Mouse (Mus musculus) hindbrain, postnatal 0 days (tissue): Measurements from ENCODE around the gene Lctl. TPM values are rescaled to one million over a fixed set of nuclear protein-coding genes. Genes with fewer than 3 reads are reported as not detected.

Experiments
- ATAC-seq: fragments of 200-750 bp; cut with Nextera tagmentation; 2 replicates; pipeline ENCODE4 v1.8.0; 2017; ENCODE audit warnings: mild to moderate bottlenecking, moderate TSS enrichment, moderate library complexity
- DNase-seq: peaks from one replicate; pipeline ENCODE4 v3.0.0-alpha.2; 2015; ENCODE audit warnings: low spot score
- H3K27ac ChIP-seq: fragments of 300-500 bp; sonication (generic); 2 replicates; pipeline ENCODE4 v1.5.1; 2014; ENCODE audit warnings: mild to moderate bottlenecking
- H3K27me3 ChIP-seq: fragments of 300-500 bp; sonication (generic); 2 replicates; pipeline ENCODE4 v1.6.1; 2014; ENCODE audit warnings: low read length, mixed read lengths; ENCODE audit not compliant: insufficient read depth
- H3K36me3 ChIP-seq: fragments of 300-500 bp; sonication (generic); 2 replicates; pipeline ENCODE4 v1.6.1; 2014; ENCODE audit warnings: low read length, mixed read lengths; ENCODE audit not compliant: insufficient read depth
- H3K4me1 ChIP-seq: fragments of 300-500 bp; sonication (generic); 2 replicates; pipeline ENCODE4 v1.6.1; 2014; ENCODE audit warnings: antibody characterized with exemption, low read length, mixed read lengths; ENCODE audit not compliant: insufficient read depth
- H3K4me2 ChIP-seq: fragments of 300-500 bp; sonication (generic); 2 replicates; pipeline ENCODE4 v1.6.1; 2014; ENCODE audit warnings: low read depth, mild to moderate bottlenecking, low read length, moderate library complexity, mixed read lengths
- H3K4me3 ChIP-seq: fragments of 300-500 bp; sonication (generic); 2 replicates; pipeline ENCODE4 v1.5.1; 2014; ENCODE audit warnings: low read length
- H3K9ac ChIP-seq: fragments of 300-500 bp; sonication (generic); replicated peaks from 2 replicates; pipeline ENCODE4 v1.6.1; 2014; ENCODE audit warnings: mild to moderate bottlenecking, low read length, moderate library complexity, mixed read lengths
- H3K9me3 ChIP-seq: fragments of 300-500 bp; sonication (generic); 2 replicates; pipeline ENCODE4 v1.6.1; 2016; ENCODE audit warnings: low read length, mixed read lengths
- CTCF ChIP-seq: IDR thresholded peaks from 2 replicates; pipeline ENCODE4 v1.5.1; 2016; ENCODE audit warnings: antibody characterized with exemption, control low read depth, low read depth
- WGBS: fragments of 180-500 bp; shearing (Covaris S2); extraction: QIAGEN DNeasy Blood & Tissue Kit; methylation state at CpG from one replicate; pipeline ENCODE4 v1.1.7; 2014; 5-methylcytosine and 5-hydroxymethylcytosine counted together
- polyA plus RNA-seq: library from polyadenylated mRNA; unstranded; fragments of >200 nt; fragmentation: Nextera tagmentation; extraction: Ambion mirVana; gene quantifications from 2 replicates; pipeline ENCODE4 v1.2.1, GENCODE M21; 2015
- total RNA-seq: library from RNA; depleted of rRNA; stranded (reverse); fragments of >200 nt; gene quantifications from 2 replicates; pipeline ENCODE4 v1.2.3, GENCODE M21; 2014; rRNA removed

Lctl gene
- not detected in 2 replicates for total RNA-seq
- 0.10 TPM in 1 of 2 replicates, not detected in the other for polyA plus RNA-seq

DNA sequence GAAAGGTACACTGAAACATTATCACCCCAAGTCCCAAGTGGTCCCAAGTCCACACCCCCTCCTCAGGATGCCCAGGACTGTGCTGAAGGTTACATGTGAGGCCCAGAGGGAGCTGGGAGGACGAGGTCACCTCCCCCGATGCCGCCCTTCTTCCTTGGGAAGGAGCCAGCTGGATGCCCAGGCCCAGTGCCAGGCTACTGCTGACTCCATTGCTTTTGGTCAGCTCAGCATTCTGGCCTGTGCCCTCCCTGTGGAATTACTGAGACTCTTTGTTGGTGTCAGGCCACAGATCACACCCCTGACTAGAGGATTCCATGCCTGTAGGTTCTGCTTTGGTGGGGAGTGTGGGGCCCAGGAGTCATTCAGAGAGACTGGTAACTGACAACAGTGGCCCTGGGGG lies at the start of gene Lctl:
TSS of gene Lctl (plus strand) at position 272 of the 400 bp plus-strand sequence.
- no peaks in the 10 kb centered on the region for H3K27me3 ChIP-seq
- no peak within 1 kb of the TSS for H3K4me3 ChIP-seq
- no peaks in the 10 kb centered on the region for H3K36me3 ChIP-seq
- no peaks in the 10 kb centered on the region for H3K4me1 ChIP-seq
- 38% methylated on average over 3 of the region's 3 CpGs for WGBS
- no peaks in the 10 kb centered on the region for H3K9me3 ChIP-seq
- peak; percentile 21 for DNase-seq
- no peak for TF ChIP-seq CTCF
- no peak within 1 kb of the TSS for H3K27ac ChIP-seq
- no peak within 1 kb of the TSS for H3K9ac ChIP-seq
- ATAC-seq: no peak
- H3K4me2 ChIP-seq: no peak within 1 kb of the TSS

DNA sequence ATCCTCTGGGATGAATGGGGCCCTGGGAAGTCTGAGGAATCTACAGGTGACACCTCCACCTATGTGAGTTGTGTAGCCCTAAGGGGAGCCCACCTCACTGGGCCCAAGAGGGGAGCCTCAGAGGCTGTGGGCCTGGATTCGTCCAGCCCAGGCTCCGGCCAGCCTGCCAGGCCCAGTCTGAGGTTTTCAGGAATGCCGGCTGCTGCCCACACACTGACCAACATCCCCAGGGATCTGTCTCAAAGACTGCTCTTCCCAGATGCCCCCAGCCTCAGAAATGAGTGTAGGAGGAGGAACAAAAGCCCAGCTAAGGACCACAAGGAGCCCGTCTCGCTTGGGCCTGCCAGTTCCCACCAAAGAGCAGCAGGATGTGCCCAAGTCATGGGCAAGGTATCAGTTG lies 49.2 kb upstream of the Lctl start:
- DNase-seq (no peak), ATAC-seq (no peak)
- Histone ChIP-seq H3K9me3 (no peaks in the 10 kb centered on the region), H3K4me1 (peaks cover 5% of the 10 kb centered on the region; the same call in 1 of the 2 replicates), H3K36me3 (no peaks in the 10 kb centered on the region), H3K9ac (no peak overlapping the region), H3K27ac (peak overlapping the region; percentile 60; the same call in 1 of the 2 replicates), H3K4me2 (no peak overlapping the region), H3K4me3 (no peak overlapping the region), H3K27me3 (no peaks in the 10 kb centered on the region)
- WGBS: 81% methylated on average over 5 of the region's 5 CpGs
- no peak for TF ChIP-seq CTCF

DNA sequence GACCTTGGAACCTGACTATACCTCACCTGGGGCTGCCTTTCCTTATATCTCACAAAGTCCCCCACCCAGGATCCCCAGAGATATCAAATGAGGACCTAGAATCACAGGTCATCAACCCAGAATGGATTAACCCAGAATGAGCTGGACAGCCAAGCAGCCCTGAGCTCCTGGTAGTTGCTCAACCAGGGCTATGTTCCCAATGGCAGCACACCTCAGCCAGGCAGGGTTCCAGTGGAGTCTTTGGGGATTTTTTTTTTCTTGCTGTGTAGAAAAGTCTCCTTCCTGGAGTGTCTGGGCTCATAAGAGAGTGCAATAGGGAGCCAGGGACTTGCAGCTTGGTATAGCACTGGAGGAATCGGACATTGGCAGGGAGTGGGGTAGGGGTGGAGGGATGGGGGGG lies 48.4 kb upstream of the Lctl start:
- Histone ChIP-seq H3K4me2 (no peak overlapping the region), H3K9ac (no peak overlapping the region), H3K4me3 (no peak overlapping the region), H3K9me3 (no peaks in the 10 kb centered on the region), H3K27ac (no peak overlapping the region), H3K36me3 (no peaks in the 10 kb centered on the region), H3K27me3 (no peaks in the 10 kb centered on the region), H3K4me1 (peaks cover 5% of the 10 kb centered on the region; the same call in 1 of the 2 replicates)
- WGBS: 93% methylated on average over 1 of the region's 1 CpGs
- ATAC-seq: no peak
- TF ChIP-seq CTCF: no peak
- DNase-seq: no peak

DNA sequence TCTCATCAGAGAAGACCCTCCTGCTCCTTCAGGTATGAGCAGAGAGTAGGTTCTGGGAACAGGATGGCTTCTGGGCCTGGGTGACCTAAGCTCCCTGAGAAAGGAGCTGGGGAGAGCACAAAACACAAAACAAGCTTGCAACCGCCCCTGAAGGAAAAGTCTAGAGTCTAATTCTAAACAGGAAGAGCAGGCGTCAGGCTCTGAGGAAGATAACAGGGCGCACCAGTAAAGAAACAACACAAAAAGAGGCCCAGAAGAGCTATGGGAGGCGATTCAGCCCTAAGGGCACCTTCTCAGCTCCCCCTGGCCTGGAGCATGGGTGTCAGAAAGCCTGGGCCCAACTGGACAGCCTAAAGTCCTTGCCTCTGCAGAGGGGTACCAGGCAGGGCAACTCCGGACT lies 47.8 kb upstream of the Lctl start:
- 81% methylated on average over 5 of the region's 5 CpGs for WGBS
- no peak overlapping the region for H3K9ac ChIP-seq
- H3K4me2 ChIP-seq: no peak overlapping the region
- no peaks in the 10 kb centered on the region for H3K27me3 ChIP-seq
- DNase-seq: no peak
- no peak for TF ChIP-seq CTCF
- no peak overlapping the region for H3K27ac ChIP-seq
- H3K9me3 ChIP-seq: no peaks in the 10 kb centered on the region
- ATAC-seq: no peak
- no peak overlapping the region for H3K4me3 ChIP-seq
- peaks cover 5% of the 10 kb centered on the region; the same call in 1 of the 2 replicates for H3K4me1 ChIP-seq
- H3K36me3 ChIP-seq: no peaks in the 10 kb centered on the region

DNA sequence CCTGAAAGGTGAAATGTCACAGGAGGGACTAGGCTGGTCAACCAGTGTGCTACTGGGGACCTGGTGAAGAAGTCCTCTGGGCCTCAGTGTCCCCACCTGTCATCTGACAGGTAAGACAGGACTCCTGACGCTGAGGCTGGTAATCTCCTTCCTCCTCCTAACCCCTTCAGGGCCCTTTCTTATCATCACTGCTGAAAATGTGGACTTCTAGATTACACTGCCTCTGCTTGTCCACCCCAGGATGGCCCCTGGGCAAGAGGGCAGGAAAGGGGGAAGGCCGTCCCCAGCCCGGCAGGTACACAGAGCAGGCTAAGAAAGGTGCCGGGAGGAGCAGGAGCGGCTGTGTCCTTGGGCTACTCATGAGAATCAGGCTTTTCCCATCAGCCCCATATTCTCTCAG lies 46.3 kb upstream of the Lctl start:
- no peak for DNase-seq
- H3K9me3 ChIP-seq: no peaks in the 10 kb centered on the region
- H3K27me3 ChIP-seq: no peaks in the 10 kb centered on the region
- 97% methylated on average over 5 of the region's 5 CpGs for WGBS
- no peaks in the 10 kb centered on the region for H3K36me3 ChIP-seq
- no peak for TF ChIP-seq CTCF
- no peak overlapping the region for H3K4me3 ChIP-seq
- ATAC-seq: no peak
- H3K4me1 ChIP-seq: peaks cover 5% of the 10 kb centered on the region; the same call in 1 of the 2 replicates
- no peak overlapping the region for H3K4me2 ChIP-seq
- H3K9ac ChIP-seq: no peak overlapping the region
- H3K27ac ChIP-seq: no peak overlapping the region

DNA sequence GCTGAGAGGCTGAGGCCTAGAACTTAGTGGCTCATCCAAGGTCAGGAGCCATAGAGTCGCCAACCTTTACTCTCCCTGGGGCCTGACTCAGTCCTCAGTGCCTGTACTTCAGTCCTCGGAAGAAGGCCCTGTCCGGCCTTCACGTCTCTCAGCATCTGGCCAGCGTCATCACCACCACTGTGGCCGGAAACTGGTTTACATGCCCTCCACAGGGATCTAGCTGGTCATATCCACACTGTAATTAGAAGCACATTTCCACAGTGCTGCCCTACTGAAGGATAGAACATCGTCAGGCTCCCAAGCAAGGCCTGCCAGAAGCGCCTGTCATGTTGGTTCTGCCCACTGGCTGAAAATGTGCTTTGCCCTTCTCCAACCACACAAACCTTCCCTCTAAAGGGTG lies 42.1 kb upstream of the Lctl start:
- WGBS: 84% methylated on average over 8 of the region's 8 CpGs
- Histone ChIP-seq H3K27ac (no peak overlapping the region), H3K4me3 (no peak overlapping the region), H3K36me3 (no peaks in the 10 kb centered on the region), H3K4me1 (no peaks in the 10 kb centered on the region), H3K9me3 (no peaks in the 10 kb centered on the region), H3K9ac (no peak overlapping the region), H3K4me2 (no peak overlapping the region), H3K27me3 (no peaks in the 10 kb centered on the region)
- TF ChIP-seq CTCF: no peak
- DNase-seq: no peak
- ATAC-seq: no peak

DNA sequence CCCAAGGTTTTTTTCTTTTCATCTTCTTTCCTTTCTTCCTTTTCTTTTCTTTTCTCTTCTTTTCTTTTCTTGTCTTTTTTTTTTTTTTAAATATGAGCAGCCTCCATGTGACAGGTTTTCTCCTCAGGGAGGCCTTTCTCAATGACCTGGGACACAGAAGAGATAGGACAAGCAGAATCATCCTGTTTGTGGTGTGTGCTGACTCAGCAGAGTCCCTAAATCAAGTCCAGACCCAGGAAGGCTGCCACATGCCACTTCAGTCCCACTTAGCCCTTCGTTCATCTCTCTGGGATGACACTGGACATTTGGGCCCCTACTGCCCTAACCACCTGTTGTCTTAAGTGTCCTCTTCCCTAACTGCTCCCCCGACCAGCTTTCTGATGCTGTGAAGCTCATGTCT lies 40.5 kb upstream of the Lctl start:
- Histone ChIP-seq H3K36me3 (no peaks in the 10 kb centered on the region), H3K4me3 (no peak overlapping the region), H3K9ac (no peak overlapping the region), H3K4me2 (no peak overlapping the region), H3K27me3 (no peaks in the 10 kb centered on the region), H3K4me1 (no peaks in the 10 kb centered on the region), H3K27ac (no peak overlapping the region), H3K9me3 (no peaks in the 10 kb centered on the region)
- 82% methylated on average over 2 of the region's 2 CpGs for WGBS
- no peak for DNase-seq
- TF ChIP-seq CTCF: no peak
- ATAC-seq: no peak
